Mouse (Mus musculus) olfactory bulb, adult 2 months (tissue): ENCODE measurements around the gene Rap1a.

Source experiments
- CTCF ChIP-seq: fragments of 200-500 bp; IDR thresholded peaks from 2 replicates; pipeline ENCODE4 v1.5.1; 2012; ENCODE audit warnings: low read depth, mild to moderate bottlenecking, low read length, moderate library complexity; ENCODE audit not compliant: insufficient read depth
- POLR2A ChIP-seq: fragments of 200-500 bp; IDR thresholded peaks from 2 replicates; pipeline ENCODE4 v1.6.1; 2012; ENCODE audit warnings: mild to moderate bottlenecking, low read depth, low read length, moderate library complexity; ENCODE audit not compliant: insufficient read depth

DNA sequence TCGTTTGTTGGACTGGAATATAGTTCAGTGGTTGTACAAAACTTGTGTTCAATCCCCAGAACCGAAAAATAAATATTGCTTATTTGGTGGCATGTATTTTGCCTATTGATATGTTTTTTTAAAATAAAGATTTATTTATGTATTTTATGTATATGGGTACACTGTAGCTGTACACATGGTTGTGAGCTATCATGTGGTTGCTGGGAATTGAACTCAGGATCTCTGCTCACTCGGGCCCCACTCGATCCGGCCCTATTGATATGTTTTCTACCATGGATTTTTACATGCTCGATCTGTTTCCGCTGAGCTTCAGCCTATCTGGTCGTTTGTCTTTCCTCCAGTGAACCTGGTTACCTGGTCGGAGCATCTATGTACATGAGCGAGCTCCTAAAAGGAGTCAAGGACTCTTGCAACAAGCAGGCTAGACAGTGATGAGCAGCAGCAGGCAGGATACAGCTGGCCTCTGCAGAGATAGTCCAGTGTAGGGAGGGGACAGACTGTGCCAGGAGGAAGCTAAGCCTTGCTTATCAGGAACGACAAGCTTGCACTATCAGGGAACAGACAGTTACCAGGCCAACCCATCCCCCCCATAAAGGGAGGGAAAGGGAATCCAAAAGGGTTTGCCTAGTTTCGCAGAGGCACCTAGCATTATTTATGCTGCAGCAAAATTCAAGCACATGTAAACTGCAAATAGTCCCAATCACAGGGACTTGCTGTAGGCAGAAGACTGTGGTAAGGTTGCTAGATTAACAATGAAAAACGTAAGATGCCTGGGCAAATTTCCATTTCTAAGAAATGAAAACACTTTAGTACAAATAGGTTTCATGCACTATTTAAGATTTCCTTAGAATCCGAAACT lies 7.3 kb upstream of the Rap1a start:
- TF ChIP-seq POLR2A = no peak
- no peak for TF ChIP-seq CTCF
